Mouse (Mus musculus) common myeloid progenitor, adult 5-6 weeks (primary cell): Measurements from ENCODE around the gene Slc34a3. TPM values are rescaled to one million over a fixed set of nuclear protein-coding genes. Genes with fewer than 3 reads are reported as not detected.

Source experiments
- total RNA-seq: library from RNA; stranded (forward); fragments of 200-1000, 187-1606 nt; gene quantifications from 2 replicates; pipeline ENCODE4 v1.2.3, GENCODE M21; 2017

The Slc34a3 gene
- total RNA-seq, 1 experiment from 2014 or later = not detected

Other genes starting within 250 kb of the Slc34a3 start
- 9.6 and 15.2 TPM in 2 replicates for gene Nsmf, start 180.0 kb downstream of the Slc34a3 start, total RNA-seq
- not detected in 2 replicates for gene Entpd8, start 154.1 kb downstream of the Slc34a3 start, total RNA-seq
- 0.09 TPM in 1 of 2 replicates, not detected in the other for gene Noxa1, start 139.2 kb downstream of the Slc34a3 start, total RNA-seq
- 0.39 and 2.2 TPM in 2 replicates for gene Nrarp, start 53.6 kb downstream of the Slc34a3 start, total RNA-seq
- 15.7 and 18.1 TPM in 2 replicates for gene Tor4a, start 37.5 kb downstream of the Slc34a3 start, total RNA-seq
- 28.8 and 47.4 TPM in 2 replicates for gene Nelfb, start 22.9 kb downstream of the Slc34a3 start, total RNA-seq
- gene Stpg3, start 19.7 kb downstream of the Slc34a3 start, total RNA-seq = not detected in 2 replicates
- gene Fam166a, start 15.6 kb downstream of the Slc34a3 start, total RNA-seq = not detected in 2 replicates
- gene Tubb4b, start 9.7 kb downstream of the Slc34a3 start, total RNA-seq = 486 and 513 TPM in 2 replicates
- gene Rnf224, start 2.4 kb upstream of the Slc34a3 start, total RNA-seq = not detected in 2 replicates
- gene Rnf208, start 7.9 kb upstream of the Slc34a3 start, total RNA-seq = 0.37 and 0.82 TPM in 2 replicates
- gene Cysrt1, start 8.1 kb upstream of the Slc34a3 start, total RNA-seq = not detected in 2 replicates
- gene AL732309.1, start 12.5 kb upstream of the Slc34a3 start, total RNA-seq = 0.50 and 0.87 TPM in 2 replicates
- 11.3 and 13.0 TPM in 2 replicates for gene Tmem203, start 21.1 kb upstream of the Slc34a3 start, total RNA-seq
- 12.4 and 17.0 TPM in 2 replicates for gene Tprn, start 28.3 kb upstream of the Slc34a3 start, total RNA-seq
- gene Ssna1, start 38.1 kb upstream of the Slc34a3 start, total RNA-seq = 65.1 and 73.3 TPM in 2 replicates
- 35.1 and 53.1 TPM in 2 replicates for gene Anapc2, start 38.1 kb upstream of the Slc34a3 start, total RNA-seq
- not detected in 2 replicates for gene Tmem210, start 53.8 kb upstream of the Slc34a3 start, total RNA-seq
- gene Lrrc26, start 55.6 kb upstream of the Slc34a3 start, total RNA-seq = not detected in 2 replicates
- not detected in 2 replicates for gene Grin1, start 84.8 kb upstream of the Slc34a3 start, total RNA-seq
- 40.8 and 41.3 TPM in 2 replicates for gene Man1b1, start 98.0 kb upstream of the Slc34a3 start, total RNA-seq
- 13.3 and 19.2 TPM in 2 replicates for gene Dpp7, start 122.0 kb upstream of the Slc34a3 start, total RNA-seq
- 8.5 and 8.9 TPM in 2 replicates for gene Uap1l1, start 131.3 kb upstream of the Slc34a3 start, total RNA-seq
- 15.1 and 17.4 TPM in 2 replicates for gene Sapcd2, start 138.0 kb upstream of the Slc34a3 start, total RNA-seq
- gene Entpd2, start 161.5 kb upstream of the Slc34a3 start, total RNA-seq = not detected in 2 replicates
- 0.64 TPM in 1 of 2 replicates, not detected in the other for gene Npdc1, start 165.0 kb upstream of the Slc34a3 start, total RNA-seq
- gene Fut7, start 188.9 kb upstream of the Slc34a3 start, total RNA-seq = 23.5 and 27.8 TPM in 2 replicates
- gene Abca2, start 194.3 kb upstream of the Slc34a3 start, total RNA-seq = 31.5 and 49.9 TPM in 2 replicates
- not detected in 2 replicates for gene Clic3, start 222.5 kb upstream of the Slc34a3 start, total RNA-seq
- gene Paxx, start 226.7 kb upstream of the Slc34a3 start, total RNA-seq = 19.8 and 29.1 TPM in 2 replicates
- gene Ptgds, start 235.7 kb upstream of the Slc34a3 start, total RNA-seq = 4.1 TPM in 1 of 2 replicates, not detected in the other